Mouse (Mus musculus): ENCODE measurements around the gene Lamc2. TPM values are rescaled to one million over a fixed set of nuclear protein-coding genes. Genes with fewer than 3 reads are reported as not detected.

Gene Lamc2
- total RNA-seq, 2 experiments from 2014 or later, result not detected

DNA sequence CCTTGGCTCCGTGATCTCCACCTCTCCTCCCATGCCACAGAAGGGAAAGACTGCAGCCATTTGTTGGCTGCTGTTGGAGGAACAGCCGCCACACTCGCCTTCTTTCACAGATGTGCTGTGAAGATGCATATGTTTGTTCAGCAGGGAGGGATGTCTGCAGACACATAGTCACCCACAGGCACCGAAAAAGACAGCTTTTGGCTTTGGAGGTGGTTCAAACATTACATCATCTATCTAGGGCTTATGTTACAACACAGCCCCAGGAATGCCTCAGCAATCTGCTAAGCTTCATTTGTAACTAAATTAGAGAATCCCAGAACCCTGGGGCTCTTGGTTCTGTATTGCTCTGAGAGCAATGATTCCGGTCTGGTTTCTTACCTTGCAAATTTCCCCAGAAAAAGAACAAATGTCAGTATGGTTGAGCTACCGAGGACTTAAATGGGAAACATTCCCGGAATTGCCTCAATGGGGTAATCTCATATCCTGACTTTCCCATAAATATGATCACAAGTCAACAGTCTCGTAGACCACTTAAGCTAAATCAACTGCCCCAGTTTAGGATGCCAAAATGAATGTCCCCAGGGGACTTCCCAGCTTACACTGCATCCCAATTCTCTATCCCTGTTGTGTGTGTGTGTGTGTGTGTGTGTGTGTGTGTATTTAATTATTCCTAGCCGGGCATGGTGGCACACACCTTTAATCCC is 5.5 kb downstream of the Lamc2 start:
- ATAC-seq (replicated peaks; ENCODE audit: low FRiP score, poor library complexity, severe bottlenecking), result no peak

DNA sequence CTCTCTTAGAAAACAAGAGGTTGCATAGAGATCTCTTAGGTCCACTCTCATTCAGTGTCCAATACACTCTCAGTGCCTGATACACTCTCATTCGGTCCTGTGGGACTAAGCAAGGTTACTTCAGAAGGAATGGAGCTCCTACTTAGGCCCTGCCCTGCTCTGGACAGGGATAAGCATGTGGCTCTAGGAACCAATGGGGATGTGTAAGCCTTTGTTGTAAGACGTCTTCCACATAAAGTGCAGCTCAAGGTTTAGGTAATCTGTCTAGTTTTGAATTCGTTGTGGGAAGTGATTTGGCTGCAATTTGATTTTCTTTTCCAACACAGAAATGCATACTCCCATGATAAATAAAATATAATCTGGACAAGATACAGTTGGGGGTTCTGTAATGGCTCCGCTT is 6.1 kb downstream of the Lamc2 start:
- ATAC-seq (replicated peaks; ENCODE audit: low FRiP score, poor library complexity, severe bottlenecking), result no peak

DNA sequence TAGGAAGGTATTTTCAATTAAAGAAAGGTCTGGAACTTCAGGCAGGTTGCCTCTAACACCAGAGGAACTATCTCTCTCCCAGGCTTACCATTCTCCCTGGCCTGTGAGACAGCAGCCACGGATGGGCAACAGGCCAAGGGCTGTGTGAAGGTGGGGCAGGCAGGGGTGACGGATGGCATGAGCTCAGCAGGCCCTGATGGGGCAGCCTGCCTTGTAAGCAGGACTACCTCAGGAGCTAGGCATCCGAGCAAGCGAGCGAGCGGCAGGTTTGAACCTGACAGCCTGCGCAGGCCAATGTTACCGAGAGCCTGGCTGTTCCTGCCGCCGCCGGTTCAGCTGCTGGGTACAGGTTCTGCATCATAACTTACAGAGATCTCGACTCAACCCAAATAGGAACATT is 11.4 kb downstream of the Lamc2 start:
- ATAC-seq (replicated peaks; ENCODE audit: low FRiP score, poor library complexity, severe bottlenecking), result no peak

DNA sequence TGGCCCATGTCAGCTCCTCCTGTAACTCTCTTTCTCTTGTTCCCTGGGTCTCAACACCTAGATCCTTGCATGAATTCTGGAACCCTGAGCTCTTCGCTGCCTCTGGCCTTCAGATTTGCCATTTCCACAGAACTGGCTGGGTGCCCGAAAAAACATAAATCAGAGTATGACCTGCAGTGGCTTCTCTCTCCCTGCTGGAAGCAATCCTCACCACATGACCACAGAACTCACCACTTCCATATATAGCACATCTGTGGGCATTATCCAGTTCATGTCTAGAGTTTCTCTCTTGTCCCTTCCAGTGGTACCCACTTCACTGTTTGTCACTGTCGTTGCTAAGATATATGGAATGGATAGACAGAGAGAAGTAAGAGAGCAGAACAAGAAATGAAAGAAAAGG is 13.0 kb downstream of the Lamc2 start:
- ATAC-seq (replicated peaks; ENCODE audit: low FRiP score, poor library complexity, severe bottlenecking), result no peak

DNA sequence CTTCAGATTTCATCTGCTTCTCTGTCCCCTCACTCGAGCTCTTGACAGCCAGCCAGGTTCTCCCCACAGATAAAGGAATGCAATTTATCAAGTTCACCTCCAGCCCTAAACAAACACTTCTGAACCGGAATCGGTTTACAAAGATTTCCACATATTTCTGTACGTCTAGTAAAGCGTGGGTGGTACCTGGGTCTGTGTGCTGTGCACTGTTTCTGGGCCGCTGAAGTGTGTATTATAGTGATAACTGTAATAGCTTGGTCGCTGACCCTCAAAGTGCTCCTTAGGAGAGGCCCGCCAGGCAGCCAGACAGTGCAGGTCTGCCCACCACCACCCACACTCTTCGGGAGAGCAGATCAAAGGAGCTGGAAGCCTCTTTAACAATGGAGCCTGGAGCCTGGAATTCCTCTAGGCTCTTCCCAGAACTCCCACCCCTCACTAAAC is 13.9 kb downstream of the Lamc2 start:
- no peak for ATAC-seq (replicated peaks; ENCODE audit: low FRiP score, poor library complexity, severe bottlenecking)

DNA sequence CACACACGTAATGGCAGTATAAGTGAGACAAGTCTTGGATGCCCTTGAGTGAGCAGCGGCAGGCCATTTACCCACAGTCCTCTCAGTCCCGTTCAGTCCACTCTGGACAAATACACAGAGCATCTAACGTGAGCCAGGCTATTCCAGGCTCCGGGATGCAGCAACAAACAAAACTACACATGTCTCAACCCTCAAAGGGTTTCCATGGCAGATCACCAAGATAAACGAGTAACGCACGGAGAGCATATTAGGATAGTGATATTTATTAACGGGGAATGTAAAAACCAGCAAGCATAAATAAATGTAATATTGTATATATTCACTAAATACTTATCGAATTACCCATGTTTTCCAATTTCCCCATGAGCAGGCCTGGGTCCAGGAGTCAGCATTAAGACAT is 15.2 kb downstream of the Lamc2 start:
- no peak for ATAC-seq (replicated peaks; ENCODE audit: low FRiP score, poor library complexity, severe bottlenecking)

DNA sequence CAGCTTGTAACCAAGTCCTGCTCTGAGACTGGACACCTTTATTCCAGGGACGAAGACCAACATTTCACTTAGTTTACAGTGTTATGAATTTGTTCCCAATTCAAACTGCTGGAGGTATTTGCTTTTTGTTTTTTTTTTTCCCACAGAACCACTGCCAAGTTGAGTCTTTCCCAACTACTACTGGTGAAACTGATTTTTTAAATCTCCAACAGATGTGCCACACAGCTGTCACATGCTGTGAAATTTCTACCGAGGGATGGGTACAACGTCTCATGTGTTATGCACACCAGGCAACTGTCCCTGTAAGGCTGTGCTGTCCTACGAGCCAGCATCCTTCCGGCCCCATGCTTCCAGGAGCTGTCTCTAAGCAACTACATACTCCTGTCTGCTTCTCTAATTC is 18.0 kb downstream of the Lamc2 start:
- no peak for ATAC-seq (replicated peaks; ENCODE audit: low FRiP score, poor library complexity, severe bottlenecking)

DNA sequence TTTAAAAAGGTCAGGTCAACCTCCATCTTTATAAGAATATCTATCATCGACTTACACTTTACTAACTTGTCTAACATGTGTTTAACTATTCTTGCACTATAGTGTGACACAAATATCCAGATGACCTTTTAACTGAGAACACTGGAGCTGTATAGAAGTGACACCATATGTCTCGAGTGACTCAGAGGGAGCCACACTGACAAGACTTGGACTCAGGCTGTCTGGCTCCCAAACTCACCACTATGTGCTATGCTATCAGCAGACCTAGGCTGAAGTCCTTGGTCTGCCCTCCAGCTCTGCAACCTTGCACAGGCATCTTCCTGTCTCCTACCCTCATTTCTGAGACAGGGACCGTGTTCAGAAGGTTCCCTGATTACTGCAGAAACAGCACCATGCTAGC is 22.4 kb downstream of the Lamc2 start:
- no peak for ATAC-seq (replicated peaks; ENCODE audit: low FRiP score, poor library complexity, severe bottlenecking)

DNA sequence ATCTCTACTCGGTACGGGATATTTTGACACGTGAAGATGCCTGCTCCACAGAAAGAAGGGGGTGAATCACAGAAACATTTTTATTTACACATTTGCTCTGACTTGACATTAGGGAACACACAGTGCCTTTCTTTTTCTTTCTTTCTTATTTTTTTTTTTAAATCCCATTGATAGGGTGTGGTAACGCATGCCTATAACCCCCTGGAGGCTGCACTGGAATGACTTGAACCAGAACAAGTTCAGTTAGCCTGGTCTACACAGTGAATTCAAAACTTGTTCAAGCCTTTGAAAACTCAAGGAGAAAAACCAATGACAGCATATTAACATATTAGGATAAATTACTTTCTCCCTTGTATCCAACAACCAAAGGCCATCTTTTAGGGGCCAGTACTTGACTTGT is 27.1 kb downstream of the Lamc2 start:
- ATAC-seq (replicated peaks; ENCODE audit: low FRiP score, poor library complexity, severe bottlenecking), result no peak

DNA sequence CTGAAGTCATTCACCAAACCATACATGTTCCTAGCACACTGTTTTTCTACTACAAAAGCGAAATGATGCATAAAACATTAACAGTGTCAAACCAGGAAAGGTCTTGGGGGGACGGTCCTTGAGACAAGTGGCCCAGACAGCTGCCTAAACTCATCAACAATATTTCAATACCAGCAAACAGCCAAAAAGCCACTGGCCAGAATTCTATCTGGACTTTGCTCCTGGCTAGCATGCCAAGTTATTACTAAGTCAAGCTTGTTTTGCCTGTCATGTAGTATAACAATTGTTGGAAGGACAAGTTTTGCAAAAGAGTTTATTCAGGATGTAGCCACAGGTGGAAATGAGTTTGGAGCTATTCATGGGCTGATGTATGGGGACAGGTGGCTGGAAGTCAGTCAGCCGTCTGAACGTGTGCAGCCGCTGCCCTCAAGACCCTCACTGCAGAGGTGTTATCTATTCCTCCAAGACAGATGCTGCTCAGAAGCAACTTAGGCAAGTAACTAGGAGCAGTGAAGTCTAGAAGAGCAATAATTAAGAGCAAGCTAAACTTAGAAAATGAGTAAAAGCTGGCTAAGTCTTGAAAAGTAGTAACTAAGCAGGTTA is 29.1 kb downstream of the Lamc2 start:
- no peak for ATAC-seq (replicated peaks; ENCODE audit: low FRiP score, poor library complexity, severe bottlenecking)

DNA sequence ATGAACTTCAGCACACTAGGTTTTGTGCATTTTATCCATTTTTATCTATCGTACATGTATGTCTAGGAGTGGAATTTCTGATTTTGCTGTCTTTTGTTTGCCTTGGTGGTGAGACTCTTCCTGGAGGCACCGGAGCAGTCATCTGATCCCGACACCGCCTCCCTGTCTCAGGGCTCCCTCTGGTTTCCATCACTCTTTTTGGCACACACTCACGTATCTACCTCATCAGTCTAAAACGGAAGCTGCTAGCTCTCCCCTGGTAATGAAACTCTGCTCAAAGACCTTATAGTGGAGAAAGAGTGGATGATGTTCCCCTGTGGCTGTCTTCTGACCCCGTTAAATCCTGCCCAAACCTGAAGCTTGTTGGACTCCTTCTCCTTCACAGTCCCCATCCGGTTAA is 30.9 kb downstream of the Lamc2 start:
- ATAC-seq (replicated peaks; ENCODE audit: low FRiP score, poor library complexity, severe bottlenecking), result no peak

DNA sequence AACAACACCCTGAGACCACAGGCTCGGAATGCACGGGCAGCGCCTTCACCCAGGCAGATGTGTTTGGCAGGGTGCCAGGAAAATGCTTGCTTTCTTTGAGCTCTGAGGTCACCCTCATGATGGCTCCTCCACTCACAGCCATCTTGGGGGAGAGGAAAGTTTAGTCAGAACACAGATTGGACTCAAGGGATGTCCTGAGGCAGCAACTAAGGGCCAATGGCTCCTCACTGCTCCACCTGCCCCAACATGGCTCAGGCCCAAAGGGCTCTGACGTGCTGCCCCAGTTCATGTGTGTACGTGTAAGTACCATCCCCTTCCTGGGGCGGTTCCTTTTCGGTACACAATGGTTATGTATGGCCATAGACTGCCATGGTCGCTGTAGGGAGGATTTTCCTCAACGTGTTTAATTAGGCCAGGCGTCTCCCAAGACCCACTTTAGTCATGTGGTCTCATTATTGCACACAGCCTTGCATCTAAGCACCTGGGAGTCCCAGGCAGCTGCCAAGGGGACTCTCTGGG is 32.6 kb downstream of the Lamc2 start:
- ATAC-seq (replicated peaks; ENCODE audit: low FRiP score, poor library complexity, severe bottlenecking), result no peak

DNA sequence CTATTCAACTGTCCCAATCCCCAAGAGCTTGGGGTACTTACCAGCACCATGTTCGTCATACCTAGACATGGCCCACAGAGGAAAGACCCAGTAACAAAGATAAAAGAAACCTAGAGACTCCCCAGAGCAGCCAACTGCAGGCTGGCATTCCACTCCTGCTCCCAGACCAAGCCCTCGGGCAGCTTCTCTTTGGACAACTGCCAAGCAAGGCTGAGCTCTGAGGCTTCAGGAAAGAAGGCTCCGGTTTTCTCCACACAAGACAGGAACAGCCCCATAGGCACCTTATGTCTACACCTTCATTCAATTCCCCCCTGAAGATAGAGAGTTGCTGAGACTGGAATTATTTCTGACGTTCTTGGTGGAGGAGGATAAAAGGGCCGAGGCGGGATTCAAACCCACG is 33.7 kb downstream of the Lamc2 start:
- ATAC-seq (replicated peaks; ENCODE audit: low FRiP score, poor library complexity, severe bottlenecking), result no peak

DNA sequence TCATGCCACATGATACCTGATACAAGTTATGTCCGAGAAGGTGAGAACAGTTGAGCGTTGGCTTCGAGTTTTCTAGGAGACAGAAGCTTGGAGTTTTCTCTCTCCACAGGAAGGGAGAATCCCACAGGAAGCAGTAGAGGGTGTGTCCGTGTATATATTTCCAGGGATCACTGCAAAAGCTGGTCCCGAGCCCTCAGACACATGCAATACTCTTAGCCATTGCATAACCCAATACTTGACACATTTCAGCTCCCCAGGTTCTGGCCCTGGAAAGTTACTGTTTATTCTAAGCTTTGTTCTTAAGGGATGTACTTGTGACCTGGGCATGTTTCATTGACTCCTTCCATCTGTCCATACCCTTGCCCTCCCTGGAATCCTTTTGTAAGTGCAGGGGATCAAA is 40.5 kb downstream of the Lamc2 start:
- no peak for ATAC-seq (replicated peaks; ENCODE audit: low FRiP score, poor library complexity, severe bottlenecking)

DNA sequence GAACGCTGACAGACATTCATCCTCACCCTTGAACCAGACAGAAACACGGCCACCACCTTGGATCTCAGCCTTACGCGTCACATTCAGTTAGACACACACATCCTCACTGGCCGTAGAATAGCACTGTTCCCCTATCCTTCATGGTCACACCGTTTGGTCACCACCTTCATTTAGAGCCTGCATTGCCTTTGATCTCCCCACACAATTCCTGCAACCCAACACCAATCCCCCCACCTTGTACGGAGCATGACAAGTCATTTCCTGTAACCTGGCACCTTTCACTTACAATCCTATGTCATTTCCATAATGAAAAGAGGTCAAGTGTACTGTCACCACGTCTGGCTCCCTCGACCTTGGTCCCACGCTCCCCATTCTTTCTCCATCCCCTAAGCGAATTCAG is 42.2 kb downstream of the Lamc2 start:
- ATAC-seq (replicated peaks; ENCODE audit: low FRiP score, poor library complexity, severe bottlenecking), result no peak

DNA sequence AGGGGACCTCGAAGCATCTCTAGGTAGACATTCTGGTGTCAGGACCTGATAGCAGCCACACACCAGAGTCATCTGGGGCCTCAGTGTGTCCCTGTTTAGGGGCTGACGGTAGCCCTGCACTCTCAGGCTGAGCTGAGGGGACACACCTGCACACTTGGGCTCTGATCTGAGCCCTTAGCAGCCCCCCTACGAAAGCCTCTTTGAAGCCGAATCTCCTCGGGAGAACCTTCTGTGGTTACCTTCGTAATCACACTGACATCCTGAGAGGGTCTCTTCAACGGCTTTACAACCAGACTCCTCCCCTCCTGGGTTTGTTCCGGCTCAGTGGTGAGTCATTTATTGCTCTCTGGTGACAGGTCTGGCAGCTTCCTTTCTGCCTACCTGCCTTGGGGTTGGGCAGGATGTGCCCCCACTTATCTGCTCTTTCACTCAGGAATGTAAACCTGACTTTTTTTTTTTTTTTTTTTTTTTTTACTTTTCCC is 45.5 kb downstream of the Lamc2 start:
- ATAC-seq (replicated peaks; ENCODE audit: low FRiP score, poor library complexity, severe bottlenecking), result no peak

DNA sequence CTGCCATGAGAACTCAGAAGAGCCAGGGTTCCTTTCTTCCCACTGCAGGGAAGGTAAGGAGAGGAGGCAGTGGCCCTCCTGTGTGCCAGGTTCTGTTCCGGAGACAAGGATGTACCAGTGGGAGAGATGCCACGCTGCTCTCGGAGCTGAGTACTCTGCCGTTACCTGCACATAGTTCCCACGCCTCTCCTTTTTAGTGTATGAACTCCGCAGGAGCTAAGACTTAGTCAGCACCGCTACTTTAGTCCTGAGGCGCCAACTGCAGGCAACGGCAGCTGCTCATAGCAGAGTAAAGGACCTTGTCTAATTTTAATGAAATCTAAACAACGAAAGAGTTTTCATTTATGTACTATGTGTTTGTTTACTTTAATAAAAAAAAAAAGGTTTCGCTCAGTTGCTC is 46.0 kb downstream of the Lamc2 start:
- no peak for ATAC-seq (replicated peaks; ENCODE audit: low FRiP score, poor library complexity, severe bottlenecking)

DNA sequence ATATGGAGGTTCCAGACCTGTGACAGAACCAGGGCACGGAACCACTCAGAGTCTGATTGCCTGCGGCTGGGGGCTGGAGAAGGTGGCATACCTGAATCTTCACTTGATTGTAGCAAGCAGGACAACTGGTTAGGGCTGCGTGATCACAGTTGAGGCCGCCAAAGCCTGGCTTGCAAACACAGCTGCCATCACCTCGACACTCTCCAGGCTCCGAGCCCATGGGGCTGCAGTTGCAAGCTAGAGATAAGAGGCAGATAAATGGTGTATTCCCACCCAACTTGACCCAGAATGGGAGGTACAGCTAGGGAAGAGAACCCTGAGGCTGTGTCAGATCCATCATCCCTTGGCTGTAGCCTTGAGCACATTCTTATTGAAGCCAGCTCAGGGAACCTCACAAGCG is 46.6 kb downstream of the Lamc2 start:
- no peak for ATAC-seq (replicated peaks; ENCODE audit: low FRiP score, poor library complexity, severe bottlenecking)

DNA sequence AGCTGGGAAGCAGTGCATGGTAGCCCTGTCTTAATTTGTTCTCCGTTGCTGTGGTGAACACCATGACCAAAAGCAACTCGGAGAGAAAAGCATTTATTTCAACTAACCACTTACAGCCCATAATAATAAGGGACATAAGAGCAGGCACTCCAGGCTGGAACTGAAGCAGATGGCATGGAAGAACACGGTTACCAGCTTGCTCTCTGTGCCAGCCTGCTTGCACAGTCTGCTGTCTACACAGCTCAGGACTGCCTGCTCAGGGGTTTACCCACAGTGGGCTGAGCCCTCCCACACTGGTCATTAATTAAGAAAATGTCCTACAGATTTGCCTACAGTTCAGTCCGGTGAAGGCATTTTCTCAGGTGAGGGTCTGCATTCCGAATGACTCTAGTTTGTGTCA is 47.8 kb downstream of the Lamc2 start:
- ATAC-seq (replicated peaks; ENCODE audit: low FRiP score, poor library complexity, severe bottlenecking), result no peak

DNA sequence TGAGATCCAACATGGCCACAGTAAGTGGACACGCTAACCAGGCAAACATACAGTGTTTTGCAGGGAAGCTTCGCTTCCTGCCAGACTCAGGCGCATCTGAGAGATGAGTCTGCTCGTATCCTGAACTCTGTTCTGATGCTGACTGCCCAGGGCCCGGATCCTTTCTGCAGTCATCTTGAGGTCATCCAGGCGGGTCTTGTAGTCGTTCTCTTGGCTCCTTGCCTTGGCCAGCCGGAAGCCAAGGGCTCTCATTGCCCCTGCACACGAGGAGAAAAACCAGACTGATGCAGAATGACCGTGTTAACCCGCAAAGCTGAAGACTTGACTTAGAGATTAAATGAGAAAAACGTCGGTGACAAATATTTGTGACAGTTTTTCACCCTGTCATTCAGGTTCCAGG is 49.6 kb downstream of the Lamc2 start:
- no peak for ATAC-seq (replicated peaks; ENCODE audit: low FRiP score, poor library complexity, severe bottlenecking)

DNA sequence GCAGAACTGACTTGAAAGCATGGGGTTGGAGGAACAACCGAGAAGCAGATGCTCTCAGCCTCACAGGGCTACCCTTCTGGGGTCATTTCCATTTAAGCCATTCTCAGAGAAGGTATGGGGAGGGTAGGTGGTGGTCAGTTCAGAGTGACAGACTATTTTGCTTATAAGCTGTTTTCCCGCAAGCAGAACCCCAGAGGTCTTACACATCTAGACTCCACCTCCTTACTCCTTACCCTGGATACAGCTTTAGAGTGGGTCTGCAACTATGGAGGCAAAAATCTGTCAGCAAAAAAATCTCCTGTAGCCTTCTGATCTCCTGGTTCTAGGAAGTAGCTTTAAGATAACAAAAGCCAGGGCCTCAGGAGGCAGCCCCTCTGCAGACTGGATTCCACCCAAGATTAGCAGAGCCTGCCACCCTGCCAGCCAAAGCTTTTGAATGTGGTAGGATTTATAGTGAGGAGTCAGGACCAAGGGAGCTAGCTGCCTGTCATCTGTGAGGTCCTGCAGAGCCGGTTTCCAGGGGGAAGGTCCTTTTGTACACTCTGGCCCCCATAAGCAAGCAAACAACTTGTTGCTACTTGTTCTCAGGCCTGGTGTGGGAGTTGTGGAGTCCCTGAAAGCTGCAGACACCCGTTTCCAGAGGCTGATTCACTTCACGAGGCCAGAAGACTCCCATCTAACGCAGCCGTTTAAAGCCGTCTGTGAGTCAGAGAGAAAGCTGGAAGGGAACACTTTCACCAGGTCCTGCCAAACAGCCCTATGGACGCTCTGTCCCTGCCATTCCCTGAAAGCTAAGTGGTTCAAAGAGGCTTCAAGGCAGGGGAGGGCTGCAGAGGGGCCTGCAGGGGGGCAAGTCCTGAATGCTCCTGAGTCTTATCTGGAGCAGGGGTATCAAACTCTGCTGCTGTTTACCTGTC is 52.1 kb downstream of the Lamc2 start:
- ATAC-seq (replicated peaks; ENCODE audit: low FRiP score, poor library complexity, severe bottlenecking), result no peak

Measured in erythroblast, adult 5-6 weeks (primary cell).